Mouse (Mus musculus) forebrain, postnatal 0 days (tissue): Measurements from ENCODE around the gene Acad11. TPM values are rescaled to one million over a fixed set of nuclear protein-coding genes. Genes with fewer than 3 reads are reported as not detected.
A peak's percentile ranks its signal among the peaks of the same experiment; 100 is the strongest.

Experiments
- ATAC-seq: fragments of 200-750 bp; cut with Nextera tagmentation; 2 replicates; pipeline ENCODE4 v1.8.0; 2017; ENCODE audit warnings: mild to moderate bottlenecking, moderate library complexity
- DNase-seq: peaks from one replicate; pipeline ENCODE4 v3.0.0-alpha.2; 2015
- H3K27ac ChIP-seq: fragments of 300-500 bp; sonication (generic); 2 replicates; pipeline ENCODE4 v1.5.1; 2014; ENCODE audit warnings: low read depth, mild to moderate bottlenecking, antibody characterized with exemption, low read length, moderate library complexity, mixed read lengths
- H3K27me3 ChIP-seq: fragments of 300-500 bp; sonication (generic); 2 replicates; pipeline ENCODE4 v1.6.1; 2014; ENCODE audit warnings: mild to moderate bottlenecking, low read length, mixed read lengths; ENCODE audit not compliant: insufficient read depth
- H3K36me3 ChIP-seq: fragments of 300-500 bp; sonication (generic); 2 replicates; pipeline ENCODE4 v1.6.1; 2014; ENCODE audit warnings: mild to moderate bottlenecking, moderate library complexity; ENCODE audit not compliant: insufficient read depth
- H3K4me1 ChIP-seq: fragments of 300-500 bp; sonication (generic); 2 replicates; pipeline ENCODE4 v1.6.1; 2014; ENCODE audit warnings: antibody characterized with exemption; ENCODE audit not compliant: insufficient read depth
- H3K4me2 ChIP-seq: fragments of 300-500 bp; sonication (generic); 2 replicates; pipeline ENCODE4 v1.6.1; 2014; ENCODE audit warnings: low read depth, mild to moderate bottlenecking, moderate library complexity
- H3K4me3 ChIP-seq: fragments of 300-500 bp; sonication (generic); 2 replicates; pipeline ENCODE4 v1.5.1; 2014; ENCODE audit warnings: low read depth, low read length, mixed read lengths
- H3K9ac ChIP-seq: fragments of 300-500 bp; sonication (generic); 2 replicates; pipeline ENCODE4 v1.6.1; 2014; ENCODE audit warnings: mild to moderate bottlenecking
- H3K9me3 ChIP-seq: fragments of 300-500 bp; sonication (generic); 2 replicates; pipeline ENCODE4 v1.6.1; 2016; ENCODE audit warnings: low read length
- CTCF ChIP-seq: sonication (generic); IDR thresholded peaks from 2 replicates; pipeline ENCODE4 v1.5.1; 2016; ENCODE audit warnings: antibody characterized with exemption, control low read depth, low read depth
- WGBS: fragments of 180-500 bp; shearing (Covaris S2); extraction: QIAGEN DNeasy Blood & Tissue Kit; methylation state at CpG from one replicate; pipeline ENCODE4 v1.1.7; 2014; 5-methylcytosine and 5-hydroxymethylcytosine counted together
- polyA plus RNA-seq: library from polyadenylated mRNA; unstranded; fragments of >200 nt; fragmentation: Nextera tagmentation; extraction: Ambion mirVana; gene quantifications from 2 replicates; pipeline ENCODE4 v1.2.1, GENCODE M21; 2015
- total RNA-seq: library from RNA; depleted of rRNA; stranded (reverse); fragments of >200 nt; gene quantifications from 2 replicates; pipeline ENCODE4 v1.2.3, GENCODE M21; 2014; rRNA removed

Gene Acad11
- total RNA-seq (6.5 and 11.0 TPM in 2 replicates), polyA plus RNA-seq (4.5 and 4.7 TPM in 2 replicates)

DNA sequence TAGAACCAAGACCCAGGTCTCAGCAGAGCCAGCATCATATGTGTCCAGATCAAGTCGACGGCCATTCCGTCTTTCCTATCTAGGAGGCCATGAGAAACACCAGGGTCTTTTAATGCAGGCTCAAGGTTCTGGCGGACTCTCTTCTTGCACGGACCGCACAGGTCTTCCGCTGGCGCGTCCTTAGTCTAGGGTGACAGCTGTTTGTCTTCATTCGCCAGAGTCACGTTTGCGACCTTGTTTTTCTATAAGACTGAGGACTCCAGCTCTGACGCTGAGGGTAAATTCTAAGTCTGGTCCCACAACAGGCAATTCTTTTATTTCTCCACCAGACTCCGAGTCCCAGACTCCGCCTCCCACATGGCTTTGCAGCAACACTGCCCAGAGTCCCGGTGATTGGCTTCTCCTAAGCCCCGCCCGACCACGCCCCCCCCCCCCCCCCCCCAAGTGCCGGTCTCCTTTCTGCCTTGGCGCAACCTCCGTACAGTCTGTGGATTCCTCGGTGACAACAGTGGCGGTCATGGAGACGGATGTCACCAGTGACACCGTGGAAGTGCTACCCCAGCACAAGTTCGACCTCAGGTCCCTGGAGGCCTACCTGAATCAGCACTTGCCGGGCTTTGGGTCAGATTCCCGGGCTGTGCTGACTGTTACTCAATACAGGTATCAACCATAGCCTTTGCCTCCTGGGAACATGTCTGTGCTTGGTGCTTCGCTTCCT is at the start of gene Acad11:
Gene Acad11, plus strand, starts transcription at position 134 of the 718 bp plus-strand sequence.
- Histone ChIP-seq H3K9ac (peak within 1 kb of the TSS; percentile 83), H3K36me3 (peaks cover 3% of the 10 kb centered on the region; the same call in 1 of the 2 replicates), H3K27ac (peak within 1 kb of the TSS; percentile 77), H3K27me3 (no peaks in the 10 kb centered on the region), H3K9me3 (no peaks in the 10 kb centered on the region), H3K4me1 (peaks cover 13% of the 10 kb centered on the region), H3K4me2 (peak within 1 kb of the TSS; percentile 88), H3K4me3 (peak within 1 kb of the TSS; percentile 99)
- TF ChIP-seq CTCF, result no peak
- WGBS, result under 1% methylated on average over 28 of the region's 30 CpGs
- DNase-seq (peak; percentile 97), ATAC-seq (peak; percentile 97)

DNA sequence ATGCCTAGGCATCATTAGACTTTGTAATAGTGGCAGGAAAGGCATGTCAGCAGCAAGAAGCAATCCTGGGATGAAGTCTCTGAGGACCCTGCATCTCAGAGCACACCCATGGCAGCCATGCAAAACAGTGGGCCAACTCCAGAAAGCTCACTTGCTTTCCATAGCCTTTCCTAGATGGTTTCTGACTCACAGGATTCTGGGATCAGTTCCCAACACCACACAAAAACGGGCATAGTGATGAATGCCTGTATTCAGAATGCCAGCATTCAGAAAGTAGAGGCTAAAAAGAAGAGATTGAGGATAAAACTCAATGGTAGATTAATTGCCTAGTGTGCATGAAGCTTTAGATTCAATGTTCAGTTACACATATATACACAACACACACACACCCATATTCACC is 48.7 kb upstream of the Acad11 start:
- ATAC-seq (no peak), DNase-seq (no peak)
- 33% methylated on average over 1 of the region's 1 CpGs for WGBS
- H3K9ac ChIP-seq, result no peak overlapping the region
- H3K27ac ChIP-seq, result no peak overlapping the region
- H3K4me1 ChIP-seq, result no peaks in the 10 kb centered on the region
- no peaks in the 10 kb centered on the region for H3K9me3 ChIP-seq
- TF ChIP-seq CTCF, result no peak
- H3K4me2 ChIP-seq, result no peak overlapping the region
- H3K4me3 ChIP-seq, result no peak overlapping the region
- no peaks in the 10 kb centered on the region for H3K27me3 ChIP-seq
- peaks cover 20% of the 10 kb centered on the region for H3K36me3 ChIP-seq

DNA sequence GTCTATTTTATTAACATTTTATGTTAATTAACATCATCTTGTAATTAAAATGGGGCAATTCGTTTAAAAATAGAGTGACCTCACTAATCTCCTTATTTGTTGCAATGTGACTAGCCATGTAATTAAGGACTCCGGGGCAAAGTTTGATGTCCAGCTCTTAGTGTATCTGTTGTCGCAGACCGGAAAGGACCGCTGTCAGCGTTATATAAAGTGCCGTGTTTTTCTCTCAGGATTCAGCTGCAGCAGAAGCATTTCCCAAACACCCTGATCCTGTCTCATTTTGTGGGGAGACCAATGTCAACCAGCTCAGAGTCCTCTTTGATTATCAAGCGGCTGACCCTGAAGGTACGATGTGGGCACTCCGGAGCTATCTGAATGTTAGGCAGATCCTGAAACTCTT is 42.2 kb upstream of the Acad11 start:
- ATAC-seq (no peak), DNase-seq (no peak)
- H3K9me3 ChIP-seq, result no peaks in the 10 kb centered on the region
- H3K9ac ChIP-seq, result no peak overlapping the region
- WGBS, result 90% methylated on average over 10 of the region's 10 CpGs
- H3K27me3 ChIP-seq, result no peaks in the 10 kb centered on the region
- H3K27ac ChIP-seq, result no peak overlapping the region
- peaks cover 41% of the 10 kb centered on the region for H3K36me3 ChIP-seq
- no peak overlapping the region for H3K4me3 ChIP-seq
- no peaks in the 10 kb centered on the region for H3K4me1 ChIP-seq
- H3K4me2 ChIP-seq, result no peak overlapping the region
- no peak for TF ChIP-seq CTCF

DNA sequence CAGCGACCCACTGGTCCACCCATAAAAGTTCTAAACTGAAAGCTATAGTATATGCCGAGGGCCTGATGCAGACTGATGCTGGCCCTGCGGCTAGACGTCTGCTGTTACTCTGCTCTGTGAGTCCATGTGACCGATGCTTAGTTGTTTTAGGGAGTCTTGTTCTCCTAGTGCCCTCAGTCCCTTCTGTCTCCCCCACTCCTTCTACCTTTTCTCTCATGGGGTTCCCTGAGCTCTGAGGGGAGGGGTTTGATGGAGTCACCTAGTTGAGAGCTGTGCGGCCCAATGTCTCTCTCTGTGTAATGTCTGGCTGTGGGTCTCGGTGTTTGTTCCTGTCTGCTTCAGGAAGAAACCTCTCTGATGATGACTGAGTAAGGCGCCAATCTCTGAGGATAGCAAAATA is 36.0 kb upstream of the Acad11 start:
- WGBS, result 96% methylated on average over 8 of the region's 8 CpGs
- DNase-seq, result no peak
- no peak overlapping the region for H3K9ac ChIP-seq
- H3K27ac ChIP-seq, result no peak overlapping the region
- ATAC-seq, result no peak
- H3K36me3 ChIP-seq, result peaks cover 23% of the 10 kb centered on the region
- no peaks in the 10 kb centered on the region for H3K27me3 ChIP-seq
- H3K4me2 ChIP-seq, result no peak overlapping the region
- no peaks in the 10 kb centered on the region for H3K9me3 ChIP-seq
- no peak for TF ChIP-seq CTCF
- H3K4me1 ChIP-seq, result no peaks in the 10 kb centered on the region
- no peak overlapping the region for H3K4me3 ChIP-seq

DNA sequence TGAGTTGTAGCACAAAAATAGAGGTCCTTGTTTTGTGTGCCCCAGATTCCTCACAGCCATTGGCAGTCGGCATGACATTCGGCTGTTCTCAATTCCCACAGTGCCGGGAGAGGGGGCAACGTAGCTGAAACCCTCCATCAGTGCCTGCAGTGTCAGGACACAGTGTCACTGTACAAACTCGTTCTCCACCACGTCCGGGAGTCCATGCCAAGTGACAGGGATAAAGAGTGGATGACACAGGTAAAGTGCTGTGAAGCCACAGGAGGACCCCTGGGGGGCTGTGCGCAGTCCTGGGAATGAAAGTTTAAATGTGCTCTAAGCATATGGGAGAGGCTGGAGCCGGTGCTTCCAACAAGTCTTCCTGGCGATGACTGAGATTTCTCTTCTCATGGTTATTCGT is 33.3 kb upstream of the Acad11 start:
- TF ChIP-seq CTCF, result no peak

DNA sequence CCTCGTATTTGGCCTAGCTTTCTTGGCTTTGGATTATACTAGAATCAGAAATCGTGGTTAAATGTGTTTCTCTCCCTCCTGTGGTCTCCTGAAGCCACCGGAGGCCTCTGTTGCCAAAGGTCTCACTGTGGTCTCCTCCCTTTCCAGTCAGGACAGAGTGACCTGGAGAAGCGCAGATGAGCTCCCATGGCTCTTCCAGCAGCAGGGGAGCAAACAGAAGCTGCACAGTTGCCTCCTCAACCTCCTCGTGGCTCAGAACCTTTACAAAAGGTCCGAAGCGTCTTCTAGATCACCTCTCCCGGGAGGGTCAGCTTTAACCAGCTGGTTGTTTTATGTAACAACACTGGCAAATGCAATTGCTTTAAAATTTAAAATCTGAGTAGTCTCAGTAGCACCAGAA is 28.9 kb upstream of the Acad11 start:
- H3K4me1 ChIP-seq, result no peaks in the 10 kb centered on the region
- no peak for TF ChIP-seq CTCF
- no peak for DNase-seq
- H3K27ac ChIP-seq, result no peak overlapping the region
- H3K27me3 ChIP-seq, result no peaks in the 10 kb centered on the region
- no peak overlapping the region for H3K9ac ChIP-seq
- H3K36me3 ChIP-seq, result peaks cover 9% of the 10 kb centered on the region
- no peak for ATAC-seq
- no peak overlapping the region for H3K4me2 ChIP-seq
- 83% methylated on average over 8 of the region's 8 CpGs for WGBS
- H3K4me3 ChIP-seq, result no peak overlapping the region
- no peaks in the 10 kb centered on the region for H3K9me3 ChIP-seq

More for the DNA sequence above, 33.3 kb upstream of the Acad11 start:
- ATAC-seq, result no peak
- H3K9ac ChIP-seq, result no peak overlapping the region
- no peak overlapping the region for H3K27ac ChIP-seq
- H3K4me3 ChIP-seq, result no peak overlapping the region
- WGBS, result 93% methylated on average over 11 of the region's 11 CpGs
- no peaks in the 10 kb centered on the region for H3K9me3 ChIP-seq
- H3K4me1 ChIP-seq, result no peaks in the 10 kb centered on the region
- no peak overlapping the region for H3K4me2 ChIP-seq
- no peak for DNase-seq
- H3K27me3 ChIP-seq, result no peaks in the 10 kb centered on the region
- H3K36me3 ChIP-seq, result peaks cover 17% of the 10 kb centered on the region

DNA sequence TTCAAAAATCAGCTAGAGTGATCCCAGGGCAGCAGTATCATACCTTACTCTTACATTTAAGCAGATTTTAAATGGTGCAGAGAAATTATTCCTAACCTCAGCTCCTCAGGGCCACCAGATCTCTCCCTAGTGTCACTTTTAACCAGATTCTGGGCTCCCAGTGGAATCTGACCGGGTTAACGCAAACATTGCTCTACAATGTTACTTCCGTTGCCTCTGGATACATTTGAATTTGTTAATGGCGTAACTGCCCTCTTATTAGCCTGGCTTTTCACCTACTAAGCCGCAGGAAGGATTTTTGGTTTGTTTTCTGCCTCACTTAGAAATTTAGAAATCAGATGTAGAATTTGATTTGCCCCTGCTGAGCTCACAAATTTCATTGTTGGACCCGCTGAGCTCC is 28.5 kb upstream of the Acad11 start:
- no peak for ATAC-seq
- DNase-seq, result no peak
- Histone ChIP-seq H3K4me3 (no peak overlapping the region), H3K27me3 (no peaks in the 10 kb centered on the region), H3K27ac (no peak overlapping the region), H3K9ac (no peak overlapping the region), H3K36me3 (peaks cover 9% of the 10 kb centered on the region), H3K9me3 (no peaks in the 10 kb centered on the region), H3K4me1 (no peaks in the 10 kb centered on the region), H3K4me2 (no peak overlapping the region)
- no peak for TF ChIP-seq CTCF
- WGBS, result 75% methylated on average over 6 of the region's 6 CpGs
